Mouse (Mus musculus): ENCODE measurements around the gene Kdm5a. TPM values are rescaled to one million over a fixed set of nuclear protein-coding genes. Genes with fewer than 3 reads are reported as not detected.

Gene Kdm5a
- polyA plus RNA-seq, 1 experiment, result 69.1 TPM

- no peak for TF ChIP-seq CTCF (IDR thresholded peaks at IDR 0.05; ENCODE audit: insufficient read depth, low read depth, low read length)
- no peak for TF ChIP-seq POLR2A (IDR thresholded peaks at IDR 0.05; ENCODE audit: insufficient read depth, low read depth, low read length)
- 86% methylated on average over 5 of the region's 5 CpGs for WGBS
Observed at GRCm38 (mm10) chr6:120453103-120453445, 89.2 kb downstream of the Kdm5a start.

GRCm38 (mm10) chr6:120453556-120453955 lies 89.6 kb downstream of the Kdm5a start:
- 90% methylated on average over 3 of the region's 3 CpGs for WGBS

More at GRCm38 (mm10) chr6:120453103-120453445, 89.2 kb downstream of the Kdm5a start:
- Histone ChIP-seq H3K4me1 (ENCODE audit: control insufficient read depth, insufficient read depth, low read length) (no peaks in the 10 kb centered on the region), H3K4me3 (ENCODE audit: insufficient read depth, low read depth, low read length) (no peak overlapping the region), H3K27ac (ENCODE audit: insufficient read depth, low read depth, low read length) (no peak overlapping the region)

GRCm38 (mm10) chr6:120454627-120455077 lies 90.7 kb downstream of the Kdm5a start:
- no peaks in the 10 kb centered on the region for H3K4me1 ChIP-seq (ENCODE audit: control insufficient read depth, insufficient read depth, low read length)
- H3K4me3 ChIP-seq (ENCODE audit: insufficient read depth, low read depth, low read length), result no peak overlapping the region
- TF ChIP-seq CTCF (IDR thresholded peaks at IDR 0.05; ENCODE audit: insufficient read depth, low read depth, low read length) (no peak), POLR2A (IDR thresholded peaks at IDR 0.05; ENCODE audit: insufficient read depth, low read depth, low read length) (no peak)
- WGBS, result 69% methylated on average over 11 of the region's 11 CpGs
- no peak overlapping the region for H3K27ac ChIP-seq (ENCODE audit: insufficient read depth, low read depth, low read length)

More at GRCm38 (mm10) chr6:120453556-120453955, 89.6 kb downstream of the Kdm5a start:
- Histone ChIP-seq H3K4me1 (ENCODE audit: control insufficient read depth, insufficient read depth, low read length) (no peaks in the 10 kb centered on the region), H3K27ac (ENCODE audit: insufficient read depth, low read depth, low read length) (no peak overlapping the region), H3K4me3 (ENCODE audit: insufficient read depth, low read depth, low read length) (no peak overlapping the region)
- TF ChIP-seq CTCF (IDR thresholded peaks at IDR 0.05; ENCODE audit: insufficient read depth, low read depth, low read length), result no peak
- no peak for TF ChIP-seq POLR2A (IDR thresholded peaks at IDR 0.05; ENCODE audit: insufficient read depth, low read depth, low read length)

- Histone ChIP-seq H3K4me1 (ENCODE audit: control insufficient read depth, insufficient read depth, low read length) (no peaks in the 10 kb centered on the region), H3K4me3 (ENCODE audit: insufficient read depth, low read depth, low read length) (no peak overlapping the region), H3K27ac (ENCODE audit: insufficient read depth, low read depth, low read length) (no peak overlapping the region)
- TF ChIP-seq CTCF (IDR thresholded peaks at IDR 0.05; ENCODE audit: insufficient read depth, low read depth, low read length) (no peak), POLR2A (IDR thresholded peaks at IDR 0.05; ENCODE audit: insufficient read depth, low read depth, low read length) (no peak)
- 69% methylated on average over 7 of the region's 7 CpGs for WGBS
Observed at GRCm38 (mm10) chr6:120457074-120457473, 93.2 kb downstream of the Kdm5a start.

GRCm38 (mm10) chr6:120457751-120458150 lies 93.8 kb downstream of the Kdm5a start:
- TF ChIP-seq CTCF (IDR thresholded peaks at IDR 0.05; ENCODE audit: insufficient read depth, low read depth, low read length) (no peak), POLR2A (IDR thresholded peaks at IDR 0.05; ENCODE audit: insufficient read depth, low read depth, low read length) (no peak)
- WGBS, result 89% methylated on average over 5 of the region's 5 CpGs
- Histone ChIP-seq H3K4me1 (ENCODE audit: control insufficient read depth, insufficient read depth, low read length) (no peaks in the 10 kb centered on the region; the same call in 1 of the 2 replicates), H3K4me3 (ENCODE audit: insufficient read depth, low read depth, low read length) (no peak overlapping the region), H3K27ac (ENCODE audit: insufficient read depth, low read depth, low read length) (no peak overlapping the region)

- no peak for TF ChIP-seq POLR2A (IDR thresholded peaks at IDR 0.05; ENCODE audit: insufficient read depth, low read depth, low read length)
- no peak for TF ChIP-seq CTCF (IDR thresholded peaks at IDR 0.05; ENCODE audit: insufficient read depth, low read depth, low read length)
- H3K4me1 ChIP-seq (ENCODE audit: control insufficient read depth, insufficient read depth, low read length), result peaks cover 13% of the 10 kb centered on the region
- no peak overlapping the region for H3K27ac ChIP-seq (ENCODE audit: insufficient read depth, low read depth, low read length)
- no peak overlapping the region for H3K4me3 ChIP-seq (ENCODE audit: insufficient read depth, low read depth, low read length)
- 76% methylated on average over 15 of the region's 15 CpGs for WGBS
Observed at GRCm38 (mm10) chr6:120461217-120461616, 97.3 kb downstream of the Kdm5a start.

GRCm38 (mm10) chr6:120462251-120462650 lies 98.3 kb downstream of the Kdm5a start:
- H3K4me3 ChIP-seq (ENCODE audit: insufficient read depth, low read depth, low read length), result no peak overlapping the region
- 64% methylated on average over 6 of the region's 6 CpGs for WGBS
- peaks cover 15% of the 10 kb centered on the region for H3K4me1 ChIP-seq (ENCODE audit: control insufficient read depth, insufficient read depth, low read length)
- H3K27ac ChIP-seq (ENCODE audit: insufficient read depth, low read depth, low read length), result no peak overlapping the region
- no peak for TF ChIP-seq POLR2A (IDR thresholded peaks at IDR 0.05; ENCODE audit: insufficient read depth, low read depth, low read length)
- no peak for TF ChIP-seq CTCF (IDR thresholded peaks at IDR 0.05; ENCODE audit: insufficient read depth, low read depth, low read length)

GRCm38 (mm10) chr6:120463086-120463871 lies 99.4 kb downstream of the Kdm5a start, which contains the start of gene Il17ra:
TSS of gene Il17ra (plus strand) at chr6:120463247.
- under 1% methylated on average over 89 of the region's 90 CpGs for WGBS
- Histone ChIP-seq H3K27ac (ENCODE audit: insufficient read depth, low read depth, low read length) (no peak within 1 kb of the TSS), H3K4me1 (ENCODE audit: control insufficient read depth, insufficient read depth, low read length) (peaks cover 15% of the 10 kb centered on the region), H3K4me3 (ENCODE audit: insufficient read depth, low read depth, low read length) (peak within 1 kb of the TSS; percentile 85)
- TF ChIP-seq CTCF (IDR thresholded peaks at IDR 0.05; ENCODE audit: insufficient read depth, low read depth, low read length) (no peak), POLR2A (IDR thresholded peaks at IDR 0.05; ENCODE audit: insufficient read depth, low read depth, low read length) (peak; percentile 40; the same call in 1 of the 2 replicates)

GRCm38 (mm10) chr6:120463884-120464283 lies 100.0 kb downstream of the Kdm5a start:
- WGBS, result 6% methylated on average over 11 of the region's 11 CpGs
- peaks cover 15% of the 10 kb centered on the region for H3K4me1 ChIP-seq (ENCODE audit: control insufficient read depth, insufficient read depth, low read length)
- TF ChIP-seq CTCF (IDR thresholded peaks at IDR 0.05; ENCODE audit: insufficient read depth, low read depth, low read length) (no peak), POLR2A (IDR thresholded peaks at IDR 0.05; ENCODE audit: insufficient read depth, low read depth, low read length) (no peak)
- peak overlapping the region; percentile 85 for H3K4me3 ChIP-seq (ENCODE audit: insufficient read depth, low read depth, low read length)
- H3K27ac ChIP-seq (ENCODE audit: insufficient read depth, low read depth, low read length), result no peak overlapping the region

Data from olfactory bulb, adult 2 months (tissue).